Mouse (Mus musculus): ENCODE results near the gene Nectin1. TPM values are rescaled to one million over a fixed set of nuclear protein-coding genes. Genes with fewer than 3 reads are reported as not detected.

Gene Nectin1
- total RNA-seq, 2 experiments from 2014 or later: 3.0 to 3.6 TPM

DNA sequence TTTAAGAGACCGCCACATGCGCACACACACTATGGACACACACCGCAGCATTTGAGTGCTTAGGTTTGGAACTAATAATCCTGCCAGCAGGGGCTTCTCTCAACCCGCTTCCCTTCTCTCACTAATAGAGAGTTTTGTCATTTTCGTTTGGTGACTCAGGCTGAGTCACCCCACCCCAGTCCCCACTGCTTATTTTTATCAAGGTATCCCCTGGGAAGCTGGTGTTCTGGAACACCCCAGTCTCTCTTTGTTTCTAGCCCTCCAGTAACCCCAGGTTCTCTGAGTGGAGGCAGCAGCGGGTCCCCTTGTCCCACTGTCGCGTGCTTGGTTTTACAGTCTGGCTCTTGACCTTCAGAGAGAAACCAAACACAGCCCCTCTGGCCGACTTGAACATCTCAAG lies 48.9 kb downstream of the Nectin1 start:
- intact Hi-C loops (cut with DNase I): no loop called here
- DNase-seq (ENCODE audit: low spot score): no peak

DNA sequence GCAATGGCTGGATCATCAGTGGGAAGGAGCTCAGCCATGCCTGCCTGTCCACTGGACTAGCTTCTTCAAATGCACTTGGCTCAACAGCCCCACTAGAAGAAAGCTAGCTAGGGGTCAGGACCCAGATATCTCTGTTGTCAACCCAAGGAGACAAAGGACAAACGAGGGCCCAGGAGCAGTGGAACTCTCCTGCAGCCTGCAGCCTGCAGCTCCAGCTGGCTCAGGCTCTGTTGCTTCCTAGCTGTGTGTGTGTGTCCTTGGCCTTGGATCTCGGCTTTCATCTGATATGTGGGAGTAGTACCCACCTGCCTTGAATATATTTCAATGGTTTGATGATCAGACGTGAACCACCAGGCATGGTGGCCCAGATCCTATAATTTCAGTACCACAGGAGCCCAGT lies 49.6 kb downstream of the Nectin1 start:
- intact Hi-C loops (cut with DNase I): no loop called here

DNA sequence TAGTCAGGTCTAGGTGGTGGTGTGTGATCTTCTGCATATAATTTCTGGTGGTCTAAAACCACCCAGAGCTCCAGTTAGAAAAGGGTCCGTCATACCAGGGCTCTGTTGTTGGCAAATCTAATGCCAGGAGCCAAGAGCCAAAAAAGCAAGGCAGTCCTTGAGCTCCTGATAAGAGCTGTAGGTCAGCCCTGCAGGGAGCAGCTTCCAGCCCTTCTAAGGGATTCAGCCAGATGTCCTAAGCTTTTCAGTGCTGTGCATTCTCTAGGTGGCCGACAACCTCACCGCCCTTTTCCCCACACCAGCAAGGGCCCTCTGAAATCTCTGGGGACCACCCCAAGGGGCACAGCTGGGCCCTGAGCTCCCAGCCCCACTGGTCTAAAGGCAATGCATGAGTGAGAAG lies 52.2 kb downstream of the Nectin1 start:
- intact Hi-C loops (cut with DNase I): no loop called here
- no peak for DNase-seq (ENCODE audit: low spot score)

More for the DNA sequence above, 49.6 kb downstream of the Nectin1 start:
- no peak for DNase-seq (ENCODE audit: low spot score)

DNA sequence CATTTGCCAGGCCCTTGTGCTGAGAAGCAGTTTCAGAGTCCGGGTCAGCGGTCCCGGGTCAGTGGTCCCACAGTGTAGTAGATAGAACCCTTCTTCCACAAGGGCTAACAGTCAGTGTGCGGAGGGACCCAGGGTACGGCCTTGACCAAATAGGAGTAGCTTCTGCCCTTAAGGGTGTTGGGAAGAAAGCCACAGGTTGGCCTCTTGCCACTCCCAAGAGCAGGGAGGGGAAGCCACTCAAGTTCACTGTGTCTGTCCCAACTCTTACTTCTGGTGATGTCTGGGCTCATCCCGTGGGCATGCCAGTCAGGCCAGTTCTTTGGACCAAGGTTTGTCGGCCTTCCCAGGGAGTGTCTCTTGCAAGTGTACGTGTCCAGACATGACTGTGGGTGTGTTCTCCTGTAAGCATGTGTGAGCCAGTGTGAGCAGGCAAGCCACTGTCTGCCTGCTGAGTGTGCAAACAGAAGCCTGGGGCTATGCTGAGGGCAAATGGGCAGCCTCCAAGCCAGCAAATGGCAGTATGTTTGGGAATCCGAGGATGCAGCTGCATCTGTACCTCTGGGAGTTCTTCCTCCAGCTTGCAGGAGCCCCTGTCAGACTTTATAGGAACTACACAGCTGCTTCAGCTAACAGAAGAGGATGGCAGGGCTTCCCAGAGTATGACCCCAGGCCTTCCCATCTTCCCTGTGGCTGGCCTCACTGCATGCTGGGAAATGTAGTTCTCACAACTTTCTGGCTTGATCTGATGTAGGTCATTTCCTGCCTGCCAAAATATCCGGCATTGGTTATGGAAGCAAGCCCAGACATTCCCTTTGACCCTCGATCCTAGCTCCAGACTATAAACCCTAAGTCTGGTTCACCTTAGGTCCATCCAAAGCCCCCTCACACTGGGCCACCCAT lies 53.3 kb downstream of the Nectin1 start:
- intact Hi-C loops (cut with DNase I): no loop called here
- DNase-seq (ENCODE audit: low spot score): no peak

DNA sequence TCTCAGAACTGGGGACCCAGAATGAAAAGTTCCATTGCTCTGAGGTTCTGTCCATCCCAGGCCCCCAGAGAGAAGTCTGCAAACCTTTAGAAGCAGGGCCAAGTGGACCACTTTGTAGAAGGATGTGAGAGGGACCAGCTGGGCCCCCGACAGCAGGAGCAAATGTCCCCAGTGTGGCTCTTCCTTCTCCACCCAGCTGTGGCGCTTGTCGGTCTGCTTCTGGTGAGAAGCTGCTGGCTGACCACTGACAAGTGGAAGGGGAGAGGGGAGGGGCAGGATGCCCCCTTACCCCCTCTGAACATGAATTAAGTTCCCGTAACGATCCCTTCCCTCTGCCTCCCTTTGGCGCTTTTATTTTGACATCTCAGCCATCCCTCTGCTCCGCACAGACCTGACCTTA lies 54.0 kb downstream of the Nectin1 start:
- intact Hi-C loops (cut with DNase I): no loop called here
- DNase-seq (ENCODE audit: low spot score): no peak

DNA sequence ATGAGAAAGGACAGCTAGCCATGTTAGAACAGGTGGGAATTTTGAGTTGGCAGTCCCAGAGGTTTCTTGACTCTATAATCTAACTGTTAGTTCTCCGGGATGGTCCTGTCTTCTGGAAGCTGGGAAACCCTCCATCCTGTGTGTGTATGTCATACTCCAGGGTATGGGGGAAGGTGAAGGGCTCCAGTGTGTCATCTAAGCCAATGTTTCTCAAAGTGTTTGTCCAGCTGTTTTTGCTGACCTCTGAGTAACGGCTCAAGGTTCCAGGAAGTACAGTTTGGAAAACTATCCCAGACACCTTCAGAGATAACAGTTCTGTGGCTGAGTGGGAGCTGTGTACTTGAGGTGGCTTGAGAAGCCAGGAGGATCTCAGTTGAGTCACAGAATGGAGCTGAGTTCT lies 56.7 kb downstream of the Nectin1 start:
- intact Hi-C loops (cut with DNase I): loop anchor here (2.0 to 5.0 kb wide), 2 partner anchors 308 to 460 kb away; no protein-coding TSS in a partner anchor
- DNase-seq (ENCODE audit: low spot score): no peak

DNA sequence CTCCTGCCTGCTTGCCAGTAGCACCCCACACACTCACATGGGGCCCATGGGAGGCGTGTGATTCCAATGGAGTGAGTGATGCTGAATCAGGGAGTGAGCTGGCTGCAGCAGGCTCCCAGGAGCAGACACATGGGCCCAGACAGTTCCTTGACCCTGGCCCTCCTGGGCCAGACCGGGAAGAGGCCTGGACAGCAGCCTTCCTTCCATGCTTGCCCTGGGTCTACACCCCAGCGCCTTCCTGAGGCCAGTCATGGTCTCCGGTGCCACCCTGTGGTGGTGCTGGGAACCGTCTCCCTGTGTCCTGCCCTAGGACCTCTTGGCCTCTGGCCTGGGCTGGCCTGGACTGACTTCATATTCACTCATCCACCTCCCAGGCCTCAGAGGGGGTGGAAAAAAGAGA lies 58.1 kb downstream of the Nectin1 start:
- intact Hi-C loops (cut with DNase I): loop anchor here (2.0 to 5.0 kb wide), 3 partner anchors 59 to 461 kb away; partner anchors contain the start of gene Nectin1

DNA sequence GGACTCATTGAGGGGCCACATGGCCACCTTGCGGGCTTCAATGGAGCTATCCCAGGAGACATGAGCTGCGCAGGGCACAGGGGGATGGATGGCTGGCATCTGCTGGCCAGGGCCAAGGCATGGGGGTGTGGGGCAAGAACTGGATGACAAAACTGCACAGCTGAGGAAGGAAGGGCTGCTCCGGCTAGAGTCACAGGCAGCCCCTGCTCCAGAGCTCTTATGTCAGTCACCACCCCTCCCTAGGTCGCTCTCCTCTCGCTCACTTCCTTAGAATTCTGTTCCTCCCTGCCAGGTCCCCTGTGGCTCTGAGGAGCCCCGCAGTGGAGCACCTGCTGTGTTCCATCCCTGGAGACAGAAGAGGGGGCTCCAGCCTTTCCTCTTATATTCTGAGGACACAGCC lies 63.8 kb downstream of the Nectin1 start:
- intact Hi-C loops (cut with DNase I): no loop called here
- DNase-seq (ENCODE audit: low spot score): no peak

More for the DNA sequence above, 58.1 kb downstream of the Nectin1 start:
- DNase-seq (ENCODE audit: low spot score): peak; percentile 75

DNA sequence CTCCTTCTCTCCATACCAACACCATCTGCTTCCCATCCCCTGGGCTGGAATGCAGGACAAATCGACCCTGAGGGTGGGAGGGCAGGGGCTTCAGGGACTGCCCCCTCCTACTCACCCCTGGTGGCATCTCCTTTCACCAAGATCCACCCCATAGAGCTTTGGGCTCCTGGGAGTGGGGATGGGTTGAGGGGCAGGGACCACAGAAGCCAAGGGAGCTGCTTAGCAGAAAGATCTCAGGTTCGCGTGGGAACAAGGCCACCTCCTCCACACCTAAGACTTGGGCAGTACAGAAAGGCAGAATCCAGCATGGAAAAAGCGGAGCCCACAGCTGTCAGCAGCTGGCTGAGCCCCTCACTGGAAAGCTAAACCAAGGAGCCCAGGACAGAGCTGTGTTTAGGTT lies 64.3 kb downstream of the Nectin1 start:
- intact Hi-C loops (cut with DNase I): no loop called here
- DNase-seq (ENCODE audit: low spot score): no peak

DNA sequence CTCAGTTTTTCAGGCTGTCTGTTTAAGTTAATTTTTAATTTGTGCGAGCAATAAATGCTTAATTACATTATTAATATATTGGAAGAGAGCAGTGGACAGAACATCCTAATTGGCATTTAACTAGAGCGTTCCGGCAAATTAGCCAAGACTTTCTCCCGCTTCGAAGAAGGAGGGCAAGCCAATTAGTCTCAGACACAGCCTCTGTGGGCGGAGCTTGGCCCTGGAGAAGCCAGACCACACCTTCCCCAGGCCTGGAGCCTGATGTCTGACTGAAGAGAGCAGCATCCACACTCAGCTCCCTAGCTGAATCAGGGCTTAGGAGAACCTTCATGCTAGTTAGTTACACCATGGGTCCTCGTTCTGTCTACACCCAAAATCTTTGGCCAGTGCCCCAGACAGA lies 64.8 kb downstream of the Nectin1 start:
- DNase-seq (ENCODE audit: low spot score): no peak
- intact Hi-C loops (cut with DNase I): no loop called here

DNA sequence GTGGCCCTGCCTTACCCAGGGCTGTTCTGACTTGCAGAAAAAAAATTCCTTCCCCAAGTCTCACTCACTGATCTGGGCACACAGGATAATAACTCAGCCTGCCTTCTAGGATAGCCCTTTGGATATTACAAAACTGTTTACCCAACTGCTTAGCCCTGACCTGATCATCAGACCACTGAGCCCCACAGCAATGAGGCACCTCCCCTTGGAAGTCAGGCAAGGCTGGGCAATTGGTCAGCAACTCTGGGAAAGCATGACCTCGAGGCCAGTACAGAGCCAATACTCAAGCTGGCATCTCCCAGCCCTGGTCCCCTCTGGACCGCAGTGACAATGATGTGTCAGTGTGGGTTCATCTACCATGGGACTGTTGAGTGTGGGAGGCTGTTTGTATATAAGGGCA lies 69.4 kb downstream of the Nectin1 start:
- no peak for DNase-seq (ENCODE audit: low spot score)
- intact Hi-C loops (cut with DNase I): no loop called here

DNA sequence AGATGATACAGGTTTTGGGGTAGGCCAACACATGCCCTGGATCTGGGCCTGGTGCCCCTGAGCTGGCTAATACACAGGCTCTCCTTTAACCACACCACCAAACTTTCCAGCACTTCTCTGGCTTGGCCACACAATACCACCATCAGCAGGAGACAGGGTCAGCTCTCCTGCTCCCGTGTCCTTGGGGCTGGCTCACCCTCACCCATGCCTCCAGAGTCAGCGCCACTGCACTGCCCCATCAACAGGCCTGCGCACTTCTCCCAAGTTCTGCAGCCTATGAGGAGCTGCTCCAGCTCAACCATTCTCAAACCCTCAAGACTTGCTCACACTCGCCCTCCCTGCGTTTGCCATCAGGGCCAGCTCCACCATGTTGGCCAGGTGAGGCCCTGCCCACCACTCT lies 78.4 kb downstream of the Nectin1 start:
- no peak for DNase-seq (ENCODE audit: low spot score)
- intact Hi-C loops (cut with DNase I): no loop called here

DNA sequence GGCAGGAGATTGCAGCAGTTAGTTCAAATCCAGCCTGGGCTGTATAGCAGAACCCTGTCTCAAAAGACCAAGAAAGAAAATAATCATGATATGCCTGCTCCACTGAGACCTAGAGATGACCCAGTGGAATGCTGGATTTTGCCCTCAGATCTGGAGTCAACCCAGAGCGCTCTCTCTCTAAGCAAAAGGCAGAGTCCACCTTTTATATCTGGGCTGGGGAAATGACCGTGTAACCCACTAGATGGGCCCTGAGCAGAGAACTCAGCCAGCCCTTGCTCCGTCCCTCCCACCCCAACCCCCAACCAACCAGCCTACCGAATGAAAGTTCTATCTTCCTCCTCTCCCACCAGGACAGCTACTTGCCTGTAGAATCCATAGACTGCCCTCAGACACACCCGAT lies 81.4 kb downstream of the Nectin1 start:
- DNase-seq (ENCODE audit: low spot score): no peak
- intact Hi-C loops (cut with DNase I): no loop called here

DNA sequence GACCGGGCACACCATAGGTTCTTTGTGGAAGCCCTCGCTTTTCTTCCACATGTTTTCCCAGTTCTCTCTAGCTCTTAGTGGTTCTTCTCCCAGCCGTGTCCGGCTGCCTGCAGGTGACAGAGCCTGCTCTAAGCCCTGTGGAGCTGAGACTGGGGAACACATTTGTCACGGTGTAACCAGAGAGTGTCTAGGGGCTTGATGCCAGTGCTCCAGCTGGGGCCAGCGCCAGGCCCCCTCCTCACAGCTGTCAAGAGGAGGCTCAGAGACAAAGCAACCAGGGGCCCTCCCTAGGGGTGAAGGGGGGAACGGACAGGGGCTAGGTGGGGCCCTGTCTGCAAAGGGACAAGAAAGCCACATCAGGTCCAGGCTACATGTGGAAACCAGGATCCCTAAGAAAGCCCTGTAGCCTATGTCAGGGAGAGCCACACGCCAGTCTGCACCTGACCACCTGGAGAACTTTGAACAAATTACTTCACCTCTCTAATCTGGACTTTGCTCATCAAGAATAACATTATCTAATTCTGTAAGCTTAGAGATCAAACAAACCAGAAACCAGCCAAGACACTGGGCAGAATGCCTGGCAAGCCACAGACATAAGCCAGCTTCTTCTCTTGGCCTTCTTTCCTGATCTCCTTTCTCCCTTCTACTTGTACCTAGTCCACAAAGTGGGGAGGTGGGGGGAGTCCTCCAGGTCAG lies 82.9 kb downstream of the Nectin1 start:
- intact Hi-C loops (cut with DNase I): no loop called here
- no peak for DNase-seq (ENCODE audit: low spot score)

DNA sequence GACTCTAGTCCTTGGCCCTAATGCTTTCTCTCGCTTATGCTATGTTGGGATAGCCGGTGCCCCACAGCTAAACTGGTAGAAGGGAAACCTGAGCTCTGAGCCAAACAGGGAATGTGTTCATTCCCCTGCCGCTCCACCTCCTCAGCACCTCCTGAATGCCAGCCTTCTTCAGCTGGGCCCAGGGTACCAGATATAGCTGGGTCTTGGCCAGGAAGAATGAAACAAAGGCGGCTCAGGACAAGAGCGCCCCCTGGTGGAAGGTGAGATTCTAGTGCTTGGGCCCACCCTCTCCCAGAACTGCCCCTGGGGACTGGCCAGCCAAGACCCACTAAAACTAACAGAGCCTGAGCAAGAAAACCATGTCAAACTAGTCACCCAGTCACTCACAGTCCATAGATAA lies 83.8 kb downstream of the Nectin1 start:
- DNase-seq (ENCODE audit: low spot score): no peak
- intact Hi-C loops (cut with DNase I): no loop called here

DNA sequence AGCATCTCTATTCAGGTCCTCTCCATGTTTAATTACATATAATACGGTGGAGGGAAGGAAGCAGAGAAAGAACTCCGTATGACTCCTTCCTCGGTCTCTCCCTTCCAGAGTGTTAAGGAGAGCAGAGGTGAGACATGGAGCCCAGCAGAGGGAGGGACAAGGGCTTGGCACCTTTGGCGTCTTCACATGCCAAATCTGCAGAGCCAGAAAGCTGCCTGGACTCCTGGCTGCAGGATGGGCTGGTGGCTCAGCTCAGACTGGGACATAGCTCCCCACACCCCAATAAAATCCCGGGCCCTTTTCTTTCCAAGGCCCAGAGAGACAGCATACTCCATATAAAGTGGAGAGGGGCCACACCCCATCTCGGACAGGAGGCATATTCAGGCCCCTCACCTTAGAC lies 85.2 kb downstream of the Nectin1 start:
- intact Hi-C loops (cut with DNase I): loop anchor here (2.0 kb wide), 1 partner anchor 488 kb away; no protein-coding TSS in a partner anchor

DNA sequence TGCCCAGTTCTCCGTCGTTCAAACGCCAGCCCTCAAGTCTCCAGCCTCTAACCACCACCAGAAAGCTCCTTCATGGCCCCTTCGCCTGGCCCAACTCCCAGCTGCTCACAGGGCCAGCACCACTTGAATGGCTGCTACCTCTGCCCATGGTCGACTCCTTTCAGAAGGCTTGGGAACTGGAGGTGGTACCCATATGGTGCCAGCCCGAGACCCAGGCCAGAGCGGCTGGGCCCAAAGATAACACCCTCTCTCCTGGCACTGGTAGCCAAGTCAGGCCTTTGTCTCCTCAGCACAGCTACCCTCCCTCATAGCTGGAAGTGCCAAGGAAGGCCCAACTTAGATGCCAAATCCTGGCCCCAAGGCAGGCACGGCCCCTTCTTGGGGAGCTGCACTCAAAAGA lies 89.4 kb downstream of the Nectin1 start:
- no peak for DNase-seq (ENCODE audit: low spot score)
- intact Hi-C loops (cut with DNase I): no loop called here

More for the DNA sequence above, 85.2 kb downstream of the Nectin1 start:
- DNase-seq (ENCODE audit: low spot score): no peak

DNA sequence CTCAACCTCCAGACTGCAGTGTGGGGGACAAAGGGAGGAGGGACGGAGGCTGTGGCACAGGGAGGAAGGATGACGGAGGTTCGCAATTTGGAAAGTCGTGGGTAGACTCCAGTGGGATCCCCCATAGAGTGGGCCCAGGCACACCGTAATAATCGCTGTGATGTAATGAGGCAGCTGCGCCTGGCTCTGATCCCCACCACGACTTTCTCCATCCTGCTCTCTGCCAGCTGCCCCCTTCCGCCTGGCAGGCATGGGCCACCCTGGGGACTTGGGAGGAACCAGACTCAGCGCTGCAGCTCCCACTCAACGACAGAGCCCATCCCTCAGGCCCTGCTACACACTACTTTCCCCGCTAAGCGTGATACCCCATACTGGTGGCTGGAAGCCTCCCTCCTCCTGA lies 90.5 kb downstream of the Nectin1 start:
- DNase-seq (ENCODE audit: low spot score): no peak
- intact Hi-C loops (cut with DNase I): no loop called here

DNA sequence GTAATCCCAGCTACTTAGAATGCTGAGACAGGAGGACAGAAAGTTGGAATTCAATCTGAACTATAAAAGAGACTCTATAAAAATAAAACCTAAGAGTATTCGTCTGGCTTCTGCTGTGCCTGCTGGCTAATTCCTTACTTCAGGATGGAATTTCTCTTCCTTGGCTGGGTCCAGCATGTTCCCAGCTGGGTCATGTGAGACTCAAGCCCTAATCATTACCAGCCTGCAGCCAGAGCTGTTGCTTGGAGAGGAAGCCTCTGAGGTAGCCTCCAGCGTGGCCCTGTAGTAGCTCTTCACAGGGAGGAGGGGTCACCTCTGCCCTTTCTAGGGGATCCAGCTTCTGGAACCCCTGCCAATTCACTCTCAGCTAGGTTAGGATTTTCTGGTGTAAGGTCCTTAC lies 94.8 kb downstream of the Nectin1 start:
- DNase-seq (ENCODE audit: low spot score): no peak
- intact Hi-C loops (cut with DNase I): no loop called here

DNA sequence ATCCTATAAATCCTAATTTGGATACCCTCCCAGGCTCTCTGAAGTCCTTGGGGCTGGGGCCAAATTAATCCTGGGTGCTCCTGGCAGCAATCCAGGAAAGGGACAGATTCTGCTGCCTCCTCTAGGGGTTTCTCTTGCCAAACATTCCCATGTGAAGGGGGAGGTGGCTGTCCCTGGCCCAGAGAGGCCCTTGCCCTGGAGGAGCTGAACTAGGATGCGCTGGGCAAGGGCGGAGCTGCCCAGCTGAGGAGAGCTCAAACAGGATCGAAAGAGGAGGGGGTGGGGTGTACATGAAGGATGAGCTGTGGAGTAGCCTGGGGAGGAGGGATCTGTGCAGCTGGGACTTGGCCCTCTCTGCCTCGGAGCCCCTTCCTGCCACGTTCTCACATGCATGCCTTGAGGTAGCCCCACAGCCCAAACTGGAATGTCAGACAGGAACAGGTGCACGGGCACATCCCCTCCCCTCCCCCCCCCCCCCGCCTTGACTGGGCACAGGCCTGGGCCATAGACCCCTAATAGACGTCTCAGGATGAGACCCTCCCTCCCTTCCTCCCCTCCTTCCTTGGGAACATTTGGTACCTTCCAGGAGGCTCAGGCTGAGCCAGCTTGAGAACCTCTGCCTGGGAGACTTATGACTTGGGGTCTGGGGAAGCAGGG lies 99.3 kb downstream of the Nectin1 start:
- intact Hi-C loops (cut with DNase I): no loop called here
- DNase-seq (ENCODE audit: low spot score): no peak

DNA sequence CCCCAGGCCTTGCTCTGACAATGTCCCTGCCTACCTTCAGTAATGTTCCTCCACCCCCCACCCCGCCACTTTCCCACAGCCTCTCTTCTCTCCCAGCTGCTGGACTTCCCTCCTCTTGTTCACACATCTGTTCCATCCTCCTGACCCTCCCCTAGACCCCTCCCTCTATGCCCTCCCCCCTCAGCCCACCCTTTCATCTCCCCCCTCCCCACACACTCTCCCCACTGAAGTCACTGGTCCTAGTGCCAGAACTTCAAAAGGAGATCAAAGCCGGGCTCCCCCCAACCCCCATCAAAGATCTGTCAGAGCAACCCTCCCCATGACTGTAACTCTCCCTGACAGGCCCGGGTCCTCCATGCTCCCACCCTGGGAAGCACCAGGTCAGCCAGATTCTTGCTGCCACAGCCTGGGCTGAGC lies 99.9 kb downstream of the Nectin1 start:
- intact Hi-C loops (cut with DNase I): no loop called here

More for the DNA sequence above, 99.9 kb downstream of the Nectin1 start:
- no peak for DNase-seq (ENCODE audit: low spot score)

Data from heart, postnatal 25 days (tissue).